27 mouse cellular contexts compared by ENCODE assay signal in genomic region chr13:91168486-91168885, GRCm38 (mm10). TPM values are rescaled to one million over a fixed set of nuclear protein-coding genes. Genes with fewer than 3 reads are reported as not detected.
DNase-seq lines count a peak whose midpoint lies in the region; ATAC-seq and TF ChIP-seq lines count a peak whose summit lies in the region.
"Had no signal": no experiment of that assay in that cellular context is flagged by ENCODE, and none has a peak within 500 bp of the region (broad histone marks: within the 10 kb centered on the region; RNA-seq: fewer than 3 reads in every experiment).

No protein-coding gene starts in this region.

- ATAC-seq in lung, embryonic 14.5 days (ENCODE audit: insufficient read depth), result peak; percentile 75; the same call in 1 of the 2 replicates
- peak; percentile 58 for ATAC-seq in neural tube, embryonic 14.5 days (ENCODE audit: low read depth)
- peak; percentile 42; the same call in 1 of the 2 replicates for ATAC-seq in intestine, embryonic 16.5 days
- ATAC-seq in liver, embryonic 12.5 days, result no peak
- ATAC-seq: forebrain, embryonic 13.5 days; hindbrain, embryonic 16.5 days; midbrain, embryonic 13.5 days had no signal

- no peak overlapping the region for H3K4me3 ChIP-seq in lung, embryonic 14.5 days (ENCODE audit: low read depth, low read length)
- no peak overlapping the region for H3K4me3 ChIP-seq in neural tube, embryonic 14.5 days (ENCODE audit: low read depth, low read length)
- no peak overlapping the region for H3K4me3 ChIP-seq in intestine, embryonic 16.5 days (ENCODE audit: low read length)
- H3K4me3 ChIP-seq in liver, embryonic 12.5 days, result no peak overlapping the region
- H3K4me3 ChIP-seq: forebrain, embryonic 13.5 days; heart, embryonic 13.5 days; hindbrain, embryonic 10.5 days; liver, embryonic 15.5 days; midbrain, embryonic 13.5 days had no signal

- WGBS in lung, embryonic 14.5 days, result 58% methylated on average over 4 of the region's 4 CpGs
- WGBS in neural tube, embryonic 14.5 days, result 67% methylated on average over 4 of the region's 4 CpGs
- 60% methylated on average over 4 of the region's 4 CpGs for WGBS in intestine, embryonic 16.5 days
- WGBS in liver, embryonic 12.5 days (ENCODE audit: insufficient replicate concordance), result 60% methylated on average over 4 of the region's 4 CpGs

- no peaks in the 10 kb centered on the region for H3K36me3 ChIP-seq in lung, embryonic 14.5 days (ENCODE audit: insufficient read depth)
- no peaks in the 10 kb centered on the region for H3K36me3 ChIP-seq in neural tube, embryonic 14.5 days (ENCODE audit: control insufficient read depth, insufficient read depth, low read length)
- H3K36me3 ChIP-seq in intestine, embryonic 16.5 days (ENCODE audit: control insufficient read depth, insufficient read depth, low read length), result no peaks in the 10 kb centered on the region
- H3K36me3 ChIP-seq in liver, embryonic 12.5 days, result no peaks in the 10 kb centered on the region
- H3K36me3 ChIP-seq: heart, embryonic 13.5 days; hindbrain, embryonic 10.5 days; liver, embryonic 15.5 days; midbrain, embryonic 13.5 days had no signal

- no peak overlapping the region for H3K27ac ChIP-seq in lung, embryonic 14.5 days (ENCODE audit: low read depth)
- H3K27ac ChIP-seq in neural tube, embryonic 14.5 days (ENCODE audit: low read depth, low read length), result no peak overlapping the region
- no peak overlapping the region for H3K27ac ChIP-seq in intestine, embryonic 16.5 days (ENCODE audit: low read length)
- H3K27ac ChIP-seq in liver, embryonic 12.5 days, result no peak overlapping the region
- H3K27ac ChIP-seq: forebrain, embryonic 13.5 days; heart, embryonic 13.5 days; hindbrain, embryonic 10.5 days; liver, embryonic 15.5 days; macrophage; midbrain, embryonic 13.5 days had no signal

- no peaks in the 10 kb centered on the region for H3K27me3 ChIP-seq in lung, embryonic 14.5 days (ENCODE audit: insufficient read depth, low read length)
- H3K27me3 ChIP-seq in neural tube, embryonic 14.5 days (ENCODE audit: control insufficient read depth, insufficient read depth, low read length), result no peaks in the 10 kb centered on the region
- H3K27me3 ChIP-seq in intestine, embryonic 16.5 days (replicated peaks; ENCODE audit: control insufficient read depth, insufficient read depth, low read length), result no peaks in the 10 kb centered on the region
- no peaks in the 10 kb centered on the region for H3K27me3 ChIP-seq in liver, embryonic 12.5 days (replicated peaks)
- H3K27me3 ChIP-seq: forebrain, embryonic 13.5 days; heart, embryonic 13.5 days; liver, embryonic 15.5 days; midbrain, embryonic 13.5 days had no signal

- TF ChIP-seq CTCF in lung, embryonic 14.5 days (IDR thresholded peaks at IDR 0.05; ENCODE audit: low read depth), result no peak

- H3K4me2 ChIP-seq in lung, embryonic 14.5 days, result no peak overlapping the region
- no peak overlapping the region for H3K4me2 ChIP-seq in neural tube, embryonic 14.5 days (ENCODE audit: low read depth, low read length)
- no peak overlapping the region for H3K4me2 ChIP-seq in intestine, embryonic 16.5 days (ENCODE audit: low read depth, low read length)
- no peak overlapping the region for H3K4me2 ChIP-seq in liver, embryonic 12.5 days
- H3K4me2 ChIP-seq: forebrain, embryonic 13.5 days; heart, embryonic 13.5 days; liver, embryonic 15.5 days; midbrain, embryonic 13.5 days had no signal

- no peaks in the 10 kb centered on the region for H3K9me3 ChIP-seq in lung, embryonic 14.5 days (ENCODE audit: low read depth, low read length)
- H3K9me3 ChIP-seq in neural tube, embryonic 14.5 days (ENCODE audit: control insufficient read depth, low read length), result no peaks in the 10 kb centered on the region
- no peaks in the 10 kb centered on the region for H3K9me3 ChIP-seq in intestine, embryonic 16.5 days (ENCODE audit: control insufficient read depth, low read length)
- no peaks in the 10 kb centered on the region for H3K9me3 ChIP-seq in liver, embryonic 12.5 days (replicated peaks)
- H3K9me3 ChIP-seq: forebrain, embryonic 13.5 days; heart, embryonic 13.5 days; hindbrain, embryonic 10.5 days; liver, embryonic 15.5 days; midbrain, embryonic 13.5 days had no signal

- H3K4me1 ChIP-seq in lung, embryonic 14.5 days (ENCODE audit: insufficient read depth), result no peaks in the 10 kb centered on the region
- no peaks in the 10 kb centered on the region for H3K4me1 ChIP-seq in neural tube, embryonic 14.5 days (ENCODE audit: control insufficient read depth, insufficient read depth, low read length)
- H3K4me1 ChIP-seq in intestine, embryonic 16.5 days (ENCODE audit: control insufficient read depth, insufficient read depth, low read length), result peaks cover 10% of the 10 kb centered on the region; the same call in 1 of the 2 replicates
- peaks cover 39% of the 10 kb centered on the region for H3K4me1 ChIP-seq in liver, embryonic 12.5 days
- H3K4me1 ChIP-seq: hindbrain, embryonic 10.5 days; midbrain, embryonic 13.5 days had no signal

- peak; percentile 76 for DNase-seq in lung, embryonic 14.5 days
- no peak for DNase-seq in lung, postnatal 10 days
- no peak for DNase-seq in neural tube, embryonic 10.5 days (ENCODE audit: extremely low spot score, low spot score)
- DNase-seq in naive thymus-derived CD4-positive, alpha-beta T cell, adult 2 months (ENCODE audit: low read depth), result peak; percentile 7
- DNase-seq: adrenal gland, postnatal 10 days; B cell, adult 2 months; cerebellum, adult 11 months; cerebellum, adult 9-10 months; cerebellum, postnatal 36 days; gastrocnemius, postnatal 25 days; heart, adult 18-20 months; heart, postnatal 14 days; kidney, adult 11 months; kidney, postnatal 14 days; layer of hippocampus, adult 9-11 months; liver; right cerebral cortex, postnatal 4 days had no signal

- no peak overlapping the region for H3K9ac ChIP-seq in lung, embryonic 14.5 days
- no peak overlapping the region for H3K9ac ChIP-seq in neural tube, embryonic 14.5 days (replicated peaks; ENCODE audit: low read depth, low read length)
- H3K9ac ChIP-seq in intestine, embryonic 16.5 days (ENCODE audit: low read depth, low read length), result no peak overlapping the region
- no peak overlapping the region for H3K9ac ChIP-seq in liver, embryonic 12.5 days
- H3K9ac ChIP-seq: forebrain, embryonic 13.5 days; heart, embryonic 13.5 days; liver, embryonic 15.5 days; midbrain, embryonic 13.5 days had no signal

RNA-seq across cellular contexts. Expression of gene Atg10, which starts 55.3 kb away (rescaled TPM):
- polyA plus RNA-seq in lung, embryonic 14.5 days (2014; fragmentation: Nextera tagmentation; extraction: Ambion mirVana), result 13.4 and 14.9 TPM in 2 replicates
- polyA plus RNA-seq in neural tube, embryonic 14.5 days (2014; fragmentation: Nextera tagmentation; extraction: Ambion mirVana), result 17.2 and 18.8 TPM in 2 replicates
- 16.8 and 17.4 TPM in 2 replicates for polyA plus RNA-seq in intestine, embryonic 16.5 days (2015; fragmentation: Nextera tagmentation; extraction: Ambion mirVana)
- polyA plus RNA-seq in liver, embryonic 12.5 days (2016; fragmentation: Nextera tagmentation; extraction: Ambion mirVana), result 4.7 TPM in 2 replicates

Comparison
In these comparisons a context has a peak if more than half of its experiments do, and no peak if none do; other contexts are left out.
1. DNase-seq: peak in lung, embryonic 14.5 days (single experiment) and naive thymus-derived CD4-positive, alpha-beta T cell, adult 2 months (single experiment); none in lung, postnatal 10 days (single experiment) and neural tube, embryonic 10.5 days (single experiment).